Mouse (Mus musculus) CH12.LX (cell line): ENCODE measurements at regions not wholly inside any gene's neighbourhood (a gene's known extent, or its start where the extent isn't known, plus 50 kb on each side); places are given as distances from the start of the nearest gene placed in this dataset.
"Not testable (repeated sequence)": the region's sequence is repeated elsewhere in the genome, so short reads cannot be mapped to it uniquely, and the experiment has no call there.

Experiments used
- DNase-seq: peaks from one replicate; pipeline ENCODE4 v3.0.0-alpha.2; 2013; ENCODE audit errors: extremely low read depth
- H3K27ac ChIP-seq: 2 replicates; pipeline ENCODE4 v1.5.1; 2012; ENCODE audit warnings: low read depth, mild to moderate bottlenecking, control low read depth, moderate library complexity; ENCODE audit not compliant: insufficient read depth
- H3K27me3 ChIP-seq: replicated peaks from 2 replicates; pipeline ENCODE3; 2012; ENCODE audit warnings: inconsistent platforms
- H3K36me3 ChIP-seq, 2 experiments: replicated peaks in 1 of 2; 2 replicates each; pipeline versions ENCODE3 to v1.6.1; 2012; ENCODE audit warnings: inconsistent platforms in 1 of 2, low read length in 1 of 2, mild to moderate bottlenecking in 1 of 2, mixed read lengths in 1 of 2, moderate library complexity in 1 of 2; ENCODE audit not compliant: control insufficient read depth in 1 of 2, insufficient read depth in 1 of 2
- H3K4me1 ChIP-seq, 2 experiments: 2 replicates each; pipeline ENCODE4 v1.6.1; 2012; ENCODE audit warnings: inconsistent platforms in 1 of 2, moderate library complexity in 1 of 2; ENCODE audit not compliant: insufficient read depth in 2 of 2, control insufficient read depth in 1 of 2
- H3K4me2 ChIP-seq: 2 replicates; pipeline ENCODE4 v1.6.1; 2012; ENCODE audit warnings: low read depth, mild to moderate bottlenecking, control low read depth; ENCODE audit not compliant: poor library complexity, insufficient read depth, severe bottlenecking
- H3K4me3 ChIP-seq, 3 experiments: fragments of 150-350 bp in 1 of 3; sonication (generic) in 1 of 3; replicated peaks in 1 of 3; 2 replicates each; pipeline versions ENCODE3 to v1.5.1; 2011 to 2012; ENCODE audit warnings: low read depth in 2 of 3, low read length in 2 of 3, mild to moderate bottlenecking in 2 of 3, moderate library complexity in 2 of 3, control low read depth in 1 of 3, improper control_type of control experiment in 1 of 3, inconsistent platforms in 1 of 3, mixed read lengths in 1 of 3; ENCODE audit not compliant: poor library complexity in 1 of 3
- H3K79me2 ChIP-seq: replicated peaks from 2 replicates; pipeline ENCODE4 v1.6.1; 2012; ENCODE audit warnings: mild to moderate bottlenecking, moderate library complexity; ENCODE audit not compliant: control insufficient read depth, poor library complexity, insufficient read depth, severe bottlenecking; ENCODE audit errors: extremely low read depth
- H3K9ac ChIP-seq: 2 replicates; pipeline ENCODE4 v1.6.1; 2012; ENCODE audit warnings: low read depth, mild to moderate bottlenecking, control low read depth, moderate library complexity; ENCODE audit not compliant: insufficient read depth
- H3K9me3 ChIP-seq: replicated peaks from 2 replicates; pipeline ENCODE3; 2012; ENCODE audit warnings: low read length, inconsistent platforms, mixed read lengths
- BHLHE40 ChIP-seq: IDR thresholded peaks from 2 replicates; pipeline ENCODE4 v1.6.1; 2011; ENCODE audit warnings: mild to moderate bottlenecking, low read depth, low read length, improper control_type of control experiment
- E2F4 ChIP-seq: IDR thresholded peaks from 2 replicates; pipeline ENCODE4 v1.6.1; 2011; ENCODE audit warnings: low read depth, low read length, improper control_type of control experiment; ENCODE audit not compliant: insufficient replicate concordance
- EP300 ChIP-seq: IDR thresholded peaks from 2 replicates; pipeline ENCODE4 v1.6.1; 2011; ENCODE audit warnings: low read length, improper control_type of control experiment
- ETS1 ChIP-seq: conservative IDR thresholded peaks from 2 replicates; pipeline ENCODE4 v1.6.1; 2012; ENCODE audit warnings: low read depth, mild to moderate bottlenecking, inconsistent platforms, low read length, improper control_type of control experiment, moderate library complexity
- IRF4 ChIP-seq: IDR thresholded peaks from 2 replicates; pipeline ENCODE4 v1.6.1; 2014; ENCODE audit warnings: low read depth, mild to moderate bottlenecking, inconsistent platforms, low read length, improper control_type of control experiment
- KAT2A ChIP-seq: IDR thresholded peaks from 2 replicates; pipeline ENCODE4 v1.6.1; 2012; ENCODE audit warnings: low read length, improper control_type of control experiment, inconsistent platforms; ENCODE audit not compliant: insufficient replicate concordance
- MAFK ChIP-seq: IDR thresholded peaks from 2 replicates; pipeline ENCODE4 v1.6.1; 2011; ENCODE audit warnings: low read length, improper control_type of control experiment; ENCODE audit not compliant: insufficient replicate concordance
- MAZ ChIP-seq: IDR thresholded peaks from 2 replicates; pipeline ENCODE4 v1.6.1; 2012; ENCODE audit warnings: low read depth, mild to moderate bottlenecking, inconsistent platforms, low read length, improper control_type of control experiment, moderate library complexity
- MEF2A ChIP-seq: IDR thresholded peaks from 2 replicates; pipeline ENCODE4 v1.6.1; 2014; ENCODE audit warnings: low read depth, mild to moderate bottlenecking, inconsistent platforms, low read length, improper control_type of control experiment, borderline replicate concordance
- NELFE ChIP-seq: IDR thresholded peaks from 2 replicates; pipeline ENCODE4 v1.6.1; 2011; ENCODE audit warnings: low read depth, low read length, improper control_type of control experiment
- NRF1 ChIP-seq: IDR thresholded peaks from 2 replicates; pipeline ENCODE4 v1.6.1; 2014; ENCODE audit warnings: low read depth, mild to moderate bottlenecking, inconsistent platforms, low read length, improper control_type of control experiment, moderate library complexity
- POLR2A ChIP-seq: IDR thresholded peaks from 2 replicates; pipeline ENCODE4 v1.6.1; 2011; ENCODE audit warnings: low read depth, mild to moderate bottlenecking, improper control_type of control experiment, low read length
- POLR2AphosphoS2 ChIP-seq: IDR thresholded peaks from 2 replicates; pipeline ENCODE4 v1.6.1; 2011; ENCODE audit warnings: low read depth, low read length, improper control_type of control experiment
- RAD21 ChIP-seq: IDR thresholded peaks from 2 replicates; pipeline ENCODE4 v1.6.1; 2011; ENCODE audit warnings: low read depth, mild to moderate bottlenecking, low read length, improper control_type of control experiment, moderate library complexity
- SMC3 ChIP-seq: IDR thresholded peaks from 2 replicates; pipeline ENCODE4 v1.6.1; 2011; ENCODE audit warnings: low read depth, low read length, improper control_type of control experiment
- TBP ChIP-seq: conservative IDR thresholded peaks from 2 replicates; pipeline ENCODE4 v1.6.1; 2011; ENCODE audit warnings: low read depth, low read length, improper control_type of control experiment
- USF1 ChIP-seq: IDR thresholded peaks from 2 replicates; pipeline ENCODE4 v1.6.1; 2014; ENCODE audit warnings: low read depth, mild to moderate bottlenecking, inconsistent platforms, low read length, improper control_type of control experiment
- ZMIZ1 ChIP-seq: IDR thresholded peaks from 2 replicates; pipeline ENCODE4 v1.6.1; 2012; ENCODE audit warnings: low read depth, mild to moderate bottlenecking, inconsistent platforms, low read length, improper control_type of control experiment
- dilution Hi-C: fragments of 300-500 bp; cut with MboI; formaldehyde crosslinking; loops from 2 replicates; pipeline ENCODE4 v1.14.3; 2020; ENCODE audit warnings: low sequenced_read_pairs; ENCODE audit not compliant: extremely low pct_unique_long_range_greater_than_20kb, extremely low pct_ligation_motif_present
- in situ Hi-C: fragments of 300-500 bp; cut with MboI; formaldehyde crosslinking; loops from 3 replicates; pipeline ENCODE4 v1.14.3; 2019; ENCODE audit warnings: low sequenced_read_pairs, low pct_ligation_motif_present, low pct_unique_long_range_greater_than_20kb, mixed read lengths

DNA sequence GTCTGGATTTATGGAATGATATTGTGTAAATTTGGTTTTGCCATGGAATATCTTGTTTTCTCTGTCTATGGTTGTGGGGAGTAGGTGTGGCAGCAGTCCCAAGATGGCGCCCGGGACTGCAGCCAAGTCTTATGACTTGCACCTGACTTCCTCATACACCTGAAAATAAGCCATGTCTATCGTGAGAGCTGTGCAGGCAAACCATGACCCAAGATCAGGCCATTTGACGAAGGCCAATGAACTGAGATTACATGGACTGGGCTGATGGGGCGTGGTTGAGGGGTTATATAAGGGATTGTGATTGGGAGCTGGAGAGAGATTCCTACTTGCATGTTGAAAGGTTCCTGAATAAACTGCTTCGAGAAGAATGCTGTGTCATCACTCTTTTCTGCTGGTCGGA, 139.5 kb downstream of the Slc6a15 start:
- H3K4me3 ChIP-seq, H3K27me3 ChIP-seq, in situ Hi-C loops, H3K4me1 ChIP-seq, H3K9ac ChIP-seq, H3K4me2 ChIP-seq, H3K36me3 ChIP-seq, H3K27ac ChIP-seq, DNase-seq, H3K79me2 ChIP-seq, dilution Hi-C loops: not testable (repeated sequence)
- H3K9me3 ChIP-seq, result peaks cover 11% of the 10 kb centered on the region

DNA sequence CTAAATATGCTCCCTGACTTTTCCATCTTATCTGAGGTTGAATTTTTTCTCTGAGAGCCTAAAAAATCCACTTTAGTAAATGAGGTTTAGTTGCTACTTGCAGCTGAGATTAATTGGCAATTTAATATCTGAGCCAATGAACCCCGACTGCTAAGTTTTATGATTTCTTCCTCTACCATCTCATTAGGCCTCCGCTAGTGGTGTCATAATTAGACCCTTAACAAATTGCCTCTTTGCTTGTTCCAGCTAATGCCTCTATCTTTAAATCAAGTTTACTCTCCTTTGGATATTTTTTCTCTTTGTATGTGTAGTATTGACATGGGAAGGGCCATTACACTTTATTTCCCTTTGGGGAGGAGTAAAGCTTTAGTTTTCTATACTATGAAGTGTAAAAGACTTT, 176.9 kb downstream of the Slc6a15 start:
- H3K4me3 ChIP-seq, result no peak overlapping the region
- no peak overlapping the region for H3K4me2 ChIP-seq
- no peak for DNase-seq
- dilution Hi-C loops, result no loop called here
- H3K9ac ChIP-seq, result no peak overlapping the region
- no peak overlapping the region for H3K27ac ChIP-seq
- H3K79me2 ChIP-seq, result no peaks in the 10 kb centered on the region
- H3K27me3 ChIP-seq, result no peaks in the 10 kb centered on the region
- H3K9me3 ChIP-seq, result peaks cover 20% of the 10 kb centered on the region
- no peak for TF ChIP-seq POLR2A
- no peak for TF ChIP-seq ZMIZ1
- no peak for TF ChIP-seq BHLHE40
- TF ChIP-seq E2F4, result no peak
- no peak for TF ChIP-seq USF1
- no peak for TF ChIP-seq TBP
- TF ChIP-seq NRF1, result no peak
- TF ChIP-seq ETS1, result no peak
- no peak for TF ChIP-seq SMC3
- no peak for TF ChIP-seq MAZ
- TF ChIP-seq IRF4, result no peak
- TF ChIP-seq MAFK, result no peak
- TF ChIP-seq POLR2AphosphoS2, result no peak
- no peak for TF ChIP-seq KAT2A
- TF ChIP-seq NELFE, result no peak
- H3K36me3 ChIP-seq, result no peaks in the 10 kb centered on the region
- H3K4me1 ChIP-seq, result no peaks in the 10 kb centered on the region
- in situ Hi-C loops, result no loop called here

DNA sequence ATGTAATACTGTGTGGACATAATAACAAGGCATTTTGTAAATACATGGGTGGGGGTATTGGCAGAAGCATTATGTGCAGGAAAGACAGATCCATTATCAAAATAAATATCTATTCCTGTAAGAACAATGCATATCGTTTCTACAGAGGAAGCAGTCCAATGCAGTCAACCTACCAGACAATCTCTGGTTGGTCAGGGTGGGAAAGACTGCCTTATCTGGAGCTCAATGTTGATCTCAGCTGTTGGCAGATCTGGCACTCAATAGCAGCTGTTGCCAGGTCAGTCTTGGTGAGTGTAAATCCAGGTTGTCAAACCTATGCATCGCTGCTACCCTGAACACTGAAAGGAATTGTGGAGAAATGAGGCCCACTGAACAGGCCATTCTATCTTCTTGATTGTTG, 181.9 kb downstream of the Slc6a15 start:
- dilution Hi-C loops, result no loop called here

More for the DNA sequence above, 181.9 kb downstream of the Slc6a15 start:
- no peaks in the 10 kb centered on the region for H3K27me3 ChIP-seq
- H3K79me2 ChIP-seq, result no peaks in the 10 kb centered on the region
- H3K36me3 ChIP-seq, result no peaks in the 10 kb centered on the region
- in situ Hi-C loops, result no loop called here
- no peak overlapping the region for H3K9ac ChIP-seq
- no peak overlapping the region for H3K4me3 ChIP-seq
- TF ChIP-seq EP300, result no peak
- no peak for TF ChIP-seq POLR2A
- TF ChIP-seq ZMIZ1, result no peak
- TF ChIP-seq MEF2A, result no peak
- no peak for TF ChIP-seq MAFK
- TF ChIP-seq RAD21, result no peak
- H3K4me1 ChIP-seq, result no peaks in the 10 kb centered on the region
- H3K9me3 ChIP-seq, result peaks cover 27% of the 10 kb centered on the region
- DNase-seq, result no peak
- no peak overlapping the region for H3K4me2 ChIP-seq
- no peak overlapping the region for H3K27ac ChIP-seq
